Mouse (Mus musculus): ENCODE measurements around the gene Kifc1.

Gene Kifc1

GRCm38 (mm10) chr17:33851331-33851730 is 39.1 kb downstream of the Kifc1 start:
- DNase-seq (ENCODE audit: low spot score in 2 of 2): no peak

- DNase-seq (ENCODE audit: low spot score in 2 of 2): no peak
Observed at GRCm38 (mm10) chr17:33848139-33848538, 42.3 kb downstream of the Kifc1 start.

- no peak for DNase-seq (ENCODE audit: low spot score in 2 of 2)
Observed at GRCm38 (mm10) chr17:33844196-33844595, 46.3 kb downstream of the Kifc1 start.

- peak; percentile 78 to 89 for DNase-seq (ENCODE audit: low spot score in 2 of 2)
Observed at GRCm38 (mm10) chr17:33842966-33843795, 47.3 kb downstream of the Kifc1 start, which contains the start of gene Cd320. Gene Cd320 (plus strand): TSS chr17:33843091.

- no peak for DNase-seq (ENCODE audit: low spot score in 2 of 2)
Observed at GRCm38 (mm10) chr17:33829561-33829960, 60.9 kb downstream of the Kifc1 start.

GRCm38 (mm10) chr17:33828892-33829291 is 61.6 kb downstream of the Kifc1 start:
- no peak for DNase-seq (ENCODE audit: low spot score in 2 of 2)

- DNase-seq (ENCODE audit: low spot score in 2 of 2): peak in 1 of 2 experiments; percentile 56
Observed at GRCm38 (mm10) chr17:33826850-33827249, 63.6 kb downstream of the Kifc1 start.
